Mouse (Mus musculus): ENCODE results near the gene Rasgrf2.

Rasgrf2 gene

DNA sequence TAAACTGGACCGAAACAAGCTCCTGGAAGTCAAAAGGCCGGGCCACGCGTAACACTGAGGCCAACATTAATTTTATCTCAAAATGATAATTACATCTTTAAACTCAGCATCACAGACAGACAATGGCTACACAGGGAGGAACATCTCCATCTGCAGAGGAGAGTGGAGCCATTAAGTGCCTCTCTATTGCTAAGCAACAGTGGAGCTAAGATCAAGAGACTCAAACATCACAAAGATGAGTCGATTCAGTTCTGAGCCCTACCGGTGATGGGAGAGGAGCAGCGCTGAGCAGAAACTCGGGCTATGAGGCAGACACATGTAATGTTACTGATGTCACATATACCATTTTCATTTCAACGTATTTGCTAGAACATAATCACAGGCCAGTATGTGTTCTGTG, 191.3 kb downstream of the Rasgrf2 start:
- DNase-seq = no peak

DNA sequence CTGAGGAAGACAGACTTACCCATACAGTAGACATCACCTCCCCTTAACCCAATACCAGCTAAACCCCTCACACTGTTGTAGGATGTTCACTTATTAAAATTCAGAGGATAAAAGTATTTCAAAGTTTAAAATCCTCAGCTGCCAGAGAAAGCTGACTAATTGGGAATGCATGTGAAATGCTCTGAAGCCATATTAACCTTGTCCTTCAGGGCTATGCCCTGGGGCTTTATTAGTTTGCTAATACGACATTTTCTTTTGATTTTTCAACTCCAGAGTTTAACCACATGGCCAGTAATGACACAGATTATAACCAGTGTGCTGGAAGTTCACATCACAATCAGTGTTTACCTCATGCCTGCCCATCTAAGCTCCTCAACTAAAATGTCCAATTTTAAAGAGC, 192.6 kb downstream of the Rasgrf2 start:
- no peak for DNase-seq

DNA sequence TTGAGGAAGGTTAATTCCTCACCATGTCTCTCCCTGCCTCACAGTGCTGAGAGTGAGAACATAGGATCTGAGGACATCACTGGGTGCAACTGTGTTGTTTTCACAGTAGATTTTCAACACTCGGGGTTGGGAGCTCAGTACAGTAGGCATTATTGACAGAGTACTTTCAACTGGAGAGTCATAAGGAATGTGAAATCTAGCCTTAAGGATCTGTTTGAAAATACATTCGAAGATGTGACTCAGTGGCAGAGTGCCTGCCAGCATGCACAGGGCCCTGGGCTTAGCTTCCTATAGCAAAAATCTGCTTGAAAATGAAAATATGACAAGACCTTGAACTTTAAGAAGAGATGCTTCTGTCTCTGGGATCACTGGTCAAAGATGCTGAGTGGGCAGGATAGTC, 194.2 kb downstream of the Rasgrf2 start:
- DNase-seq = no peak

DNA sequence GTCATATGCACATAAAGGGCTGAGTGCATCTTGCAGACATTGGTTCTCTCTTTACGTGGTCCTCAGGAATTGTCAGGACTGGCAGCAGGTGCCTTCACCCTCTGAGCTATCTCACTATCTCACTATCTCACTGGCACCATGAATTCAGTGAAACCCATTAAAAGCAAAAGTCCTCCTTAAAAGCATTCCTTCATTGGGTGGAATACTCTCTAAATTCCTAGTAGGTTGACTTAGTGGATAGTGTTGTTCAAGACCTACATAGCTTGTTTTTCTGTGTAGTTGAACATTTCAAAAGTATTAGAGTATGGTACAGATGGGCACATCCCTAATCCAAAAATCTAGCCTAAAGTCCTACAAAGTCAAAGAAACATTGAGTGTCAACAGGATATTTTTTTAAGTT, 199.3 kb downstream of the Rasgrf2 start:
- no peak for DNase-seq

DNA sequence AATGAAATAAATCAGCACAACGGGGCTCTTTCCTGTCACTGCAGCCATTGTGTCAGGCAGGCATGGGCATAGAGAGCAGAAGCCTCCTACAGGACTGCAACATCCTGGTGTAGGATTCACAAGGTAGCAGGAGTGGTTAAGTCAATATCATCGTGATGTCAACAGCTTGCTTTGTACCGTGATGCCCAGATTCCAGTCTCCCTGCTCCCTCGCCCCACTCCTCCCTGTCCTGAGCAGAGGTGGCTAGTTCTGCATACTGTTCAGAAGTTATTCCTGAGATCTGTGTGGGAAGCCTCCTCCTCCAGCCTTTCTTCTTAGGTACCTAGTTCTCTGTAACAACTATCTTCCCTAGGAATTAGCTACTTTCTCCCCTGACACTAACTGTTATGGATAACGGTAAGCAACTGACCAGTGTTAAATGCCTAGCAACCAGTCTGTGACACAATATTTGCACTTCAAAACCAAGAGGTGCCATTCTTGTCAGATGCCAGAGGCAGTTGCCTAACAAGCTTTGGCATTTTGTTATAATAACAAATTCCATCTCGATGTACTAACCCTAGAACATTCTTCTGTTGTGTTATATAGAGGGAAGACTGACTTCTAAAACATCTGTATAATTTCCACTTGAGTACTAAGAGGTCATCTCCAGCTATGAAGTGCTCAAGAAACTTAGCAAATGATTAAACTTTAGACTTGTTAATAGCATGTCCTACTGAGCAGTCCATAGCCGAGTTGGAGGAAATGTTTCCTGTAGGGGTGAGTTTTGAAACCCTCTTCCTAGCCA, 201.3 kb downstream of the Rasgrf2 start:
- no peak for DNase-seq

DNA sequence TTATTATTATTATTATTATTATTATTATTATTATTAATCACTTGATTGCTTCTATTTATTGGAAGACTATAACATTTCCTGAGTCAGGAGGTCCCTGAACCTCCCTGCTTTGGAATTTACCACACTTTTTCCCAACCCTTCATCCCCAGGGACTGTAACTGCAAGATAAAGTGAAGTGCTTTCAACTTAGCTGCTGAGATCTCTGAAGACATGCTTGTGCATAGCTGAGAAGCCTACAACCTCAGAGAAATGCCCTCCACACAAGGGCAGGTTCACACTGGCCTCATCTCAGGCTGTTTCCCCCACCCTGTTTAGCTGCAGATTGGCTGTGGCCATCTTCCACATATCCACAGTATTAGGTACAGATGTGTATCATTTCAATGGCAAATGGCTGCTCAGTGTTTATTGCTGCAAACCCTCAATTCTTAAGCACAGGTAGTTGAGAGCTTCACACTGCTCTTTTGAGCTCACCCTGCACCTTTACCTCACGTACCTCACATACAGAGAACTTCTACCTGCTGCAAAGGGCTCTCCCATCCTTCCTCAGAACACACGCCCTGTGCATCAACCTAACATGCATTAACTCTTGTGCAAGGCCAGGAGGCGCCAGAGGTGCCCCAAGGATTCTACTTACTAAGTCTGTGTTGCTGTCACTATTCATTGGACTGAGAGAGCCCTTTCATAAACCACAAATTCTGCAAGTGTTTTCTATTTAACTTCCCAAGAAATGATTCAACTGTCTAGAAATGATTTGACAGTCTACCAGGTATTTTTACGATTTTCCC, 202.7 kb downstream of the Rasgrf2 start:
- no peak for DNase-seq

DNA sequence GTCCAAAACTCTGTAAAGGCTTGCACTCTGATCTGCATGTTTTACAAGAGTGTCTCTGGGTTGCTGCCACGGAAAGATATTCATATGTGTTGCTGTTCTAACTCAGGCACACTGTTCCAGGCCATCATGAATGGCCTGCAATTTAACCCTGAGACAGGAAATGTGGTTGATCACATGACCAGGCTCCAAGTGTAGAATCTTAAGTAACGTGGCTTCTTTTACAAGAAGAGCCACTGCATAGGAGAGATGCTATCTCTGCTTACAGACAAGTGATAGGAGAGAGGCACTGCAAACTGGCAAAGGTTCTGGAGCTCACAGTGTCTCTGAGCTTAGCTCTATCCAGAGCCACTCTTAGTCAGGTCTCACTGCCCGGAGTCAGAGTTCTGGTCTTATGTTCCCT, 210.4 kb downstream of the Rasgrf2 start:
- DNase-seq = no peak

DNA sequence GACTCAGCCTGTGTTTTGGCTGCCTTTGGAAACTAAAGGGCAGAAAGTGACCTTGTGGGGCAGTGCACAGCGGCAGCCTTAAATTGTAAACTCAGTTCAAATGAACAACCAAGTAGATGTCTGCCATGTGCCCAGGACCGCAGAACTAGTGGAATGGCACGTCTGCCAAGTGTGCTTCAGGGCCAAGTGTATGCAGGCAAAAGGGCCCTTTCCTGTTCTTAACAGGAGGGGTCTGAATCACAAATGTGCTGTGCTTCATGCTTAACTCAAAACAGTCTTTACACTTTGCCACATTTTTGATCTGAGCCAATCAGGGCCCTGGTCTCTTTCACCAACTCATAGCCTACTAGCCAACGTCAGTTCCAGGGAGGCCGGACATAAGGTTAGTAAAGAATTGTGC, 212.7 kb downstream of the Rasgrf2 start:
- DNase-seq = no peak

DNA sequence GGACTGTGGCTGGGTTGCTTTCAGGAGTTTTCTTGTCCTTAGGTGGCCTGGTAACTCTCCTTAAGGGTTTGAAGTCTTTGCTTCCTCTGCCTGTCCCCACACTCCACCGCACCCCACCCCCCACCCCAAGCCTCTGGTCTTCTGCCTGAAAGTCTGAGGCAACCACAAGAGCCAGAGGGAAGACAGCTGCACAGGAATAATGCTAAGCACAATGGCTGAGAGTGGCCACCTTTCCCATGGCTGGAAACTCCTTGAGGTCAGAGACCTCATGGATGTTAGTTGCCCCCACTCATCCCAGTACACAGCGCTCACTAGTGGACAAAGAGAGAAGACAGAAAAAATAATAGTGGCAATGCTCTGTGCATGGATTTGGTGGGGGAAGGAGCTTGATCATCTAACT, 213.6 kb downstream of the Rasgrf2 start:
- DNase-seq = no peak

DNA sequence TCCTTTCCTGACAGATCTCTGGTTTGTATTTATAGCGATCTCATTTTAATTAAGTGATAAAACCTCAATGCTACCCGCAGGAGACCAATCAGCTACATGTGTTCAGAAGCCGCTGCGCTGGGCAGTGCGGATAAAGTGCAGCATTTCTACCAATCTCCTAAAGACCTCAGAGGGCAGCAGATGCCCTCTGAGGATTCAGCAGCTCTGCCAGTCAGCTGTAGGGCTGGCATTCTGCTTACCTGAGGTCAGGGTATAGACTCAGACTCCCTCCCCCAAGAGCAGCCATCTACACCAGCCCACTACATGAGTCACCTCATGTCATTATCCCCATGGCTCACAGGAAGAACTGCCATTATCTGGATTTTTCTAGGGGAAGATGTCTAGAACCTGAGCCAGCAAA, 215.1 kb downstream of the Rasgrf2 start:
- no peak for DNase-seq

DNA sequence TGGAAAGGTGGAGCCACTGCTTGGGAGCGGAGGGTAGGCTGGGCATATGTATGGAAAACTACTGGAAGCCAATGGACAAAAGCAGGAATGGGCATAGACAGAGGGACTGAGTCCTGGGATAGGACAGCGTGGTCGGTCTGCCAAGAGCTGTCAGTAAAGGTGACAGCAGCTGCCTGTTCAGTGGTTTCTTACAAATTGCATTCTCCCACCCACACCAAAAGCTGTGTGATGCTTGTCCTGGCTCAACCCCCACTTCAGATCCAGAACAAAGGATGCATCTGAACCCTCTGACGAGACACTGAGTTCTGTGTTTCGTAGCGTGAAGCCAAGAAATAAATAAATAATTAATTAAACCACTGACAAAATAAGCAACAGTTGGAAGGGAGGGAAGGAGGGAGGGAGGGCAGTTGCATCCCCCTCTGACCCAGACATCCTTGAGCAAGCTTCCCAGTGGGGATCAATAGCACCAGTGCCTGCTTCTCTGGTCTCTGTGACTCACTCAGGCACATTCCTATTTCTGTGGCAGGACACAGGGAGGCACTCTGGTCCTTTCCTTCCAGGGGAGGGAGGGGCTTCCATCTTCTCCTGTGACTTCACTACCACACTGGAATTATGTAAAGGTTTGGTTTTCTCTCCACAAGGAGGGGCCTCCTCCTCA, 215.7 kb downstream of the Rasgrf2 start:
- peak in 1 of 2 experiments; percentile 27 for DNase-seq

DNA sequence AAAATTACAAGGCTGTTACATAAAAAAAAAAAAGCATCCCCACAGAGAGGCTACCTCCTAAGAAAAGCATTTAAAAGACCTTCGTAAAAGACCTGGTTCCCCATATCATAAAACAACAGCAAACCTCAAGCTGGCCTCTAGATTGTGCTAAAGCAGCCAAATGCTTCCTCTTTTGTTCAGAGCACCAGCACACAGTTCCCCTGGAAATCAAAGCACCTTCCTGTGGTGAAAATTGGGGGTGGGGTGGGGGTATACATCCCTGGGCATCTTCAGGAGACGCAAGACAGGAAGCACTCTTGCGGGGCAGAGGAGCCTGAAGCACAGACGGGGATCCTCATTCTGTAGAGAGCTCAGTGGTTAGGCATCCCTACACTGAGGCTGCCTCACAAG, 216.3 kb downstream of the Rasgrf2 start:
- no peak for DNase-seq

DNA sequence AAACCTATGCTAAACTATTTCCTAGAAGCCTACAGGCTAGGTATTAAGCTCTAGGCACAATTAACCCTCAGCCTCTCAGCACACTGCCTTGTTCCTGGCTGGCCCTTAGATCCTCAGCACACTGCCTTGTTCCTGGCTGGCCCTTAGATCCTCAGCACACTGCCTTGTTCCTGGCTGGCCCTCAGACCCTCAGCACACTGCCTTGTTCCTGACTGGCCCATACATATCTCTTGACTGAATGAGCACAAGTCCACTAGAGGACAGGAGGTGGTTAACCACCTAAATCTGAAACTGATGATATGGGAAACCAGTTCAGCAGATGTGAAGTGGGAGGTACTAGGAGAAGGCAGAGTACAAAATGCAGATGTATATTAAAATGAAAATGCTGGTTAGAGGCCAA, 219.8 kb downstream of the Rasgrf2 start:
- peak in 1 of 2 experiments; percentile 7 for DNase-seq

DNA sequence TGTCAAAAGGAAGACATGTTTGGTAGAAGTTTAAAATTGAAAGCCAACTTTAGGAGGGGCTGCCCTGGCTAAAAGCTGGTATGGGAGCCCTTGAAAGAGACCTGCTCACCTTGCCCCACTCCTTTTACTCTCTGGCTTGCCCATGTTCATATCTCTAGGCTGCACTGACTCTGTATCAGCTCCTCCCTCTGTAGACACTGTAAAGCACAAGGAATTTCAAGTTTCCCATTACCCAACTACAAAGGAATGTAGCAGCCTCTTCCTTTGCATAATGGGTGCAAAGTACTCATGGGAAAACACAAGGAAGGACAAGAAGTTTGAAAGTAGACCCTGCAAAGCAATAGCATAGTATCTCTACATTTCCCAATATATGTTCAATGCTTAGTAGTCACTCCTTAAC, 220.2 kb downstream of the Rasgrf2 start:
- DNase-seq = no peak

DNA sequence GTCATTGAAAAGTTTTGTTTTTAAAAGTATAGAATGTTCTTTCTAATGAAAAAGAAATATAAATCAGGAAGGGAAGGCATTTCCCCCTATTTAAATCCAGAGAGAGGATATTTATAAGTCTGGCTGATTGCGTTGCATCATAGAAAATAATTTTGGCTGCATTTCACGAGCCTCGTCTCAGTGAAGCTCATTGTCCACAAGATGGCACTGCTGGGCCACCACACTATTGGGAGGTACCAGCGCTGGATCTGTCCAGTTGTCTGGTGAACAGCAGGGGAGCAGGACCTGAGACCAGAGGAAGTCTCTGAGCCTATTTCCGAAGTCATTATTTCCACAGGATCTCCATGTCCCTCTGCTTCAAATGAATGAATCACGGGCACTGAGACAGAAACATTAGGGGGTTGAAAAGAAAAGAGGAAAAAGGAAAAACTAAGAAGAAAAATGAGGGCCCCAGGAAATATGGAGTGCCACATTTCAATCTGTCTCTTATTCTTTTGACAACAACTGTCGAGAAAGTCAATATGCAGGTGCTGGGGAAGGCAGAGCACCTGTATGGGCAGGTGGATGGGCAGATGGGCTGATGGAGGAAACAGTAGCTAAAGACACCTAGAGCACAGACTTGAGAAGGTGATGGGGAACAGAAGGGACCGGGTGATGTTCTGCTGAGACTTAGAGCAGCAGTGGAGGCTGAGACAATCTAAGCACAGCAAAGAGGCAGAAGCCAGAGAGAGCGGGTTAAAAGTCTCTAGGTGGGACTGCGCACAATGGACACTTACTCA, 223.1 kb downstream of the Rasgrf2 start:
- DNase-seq = peak; percentile 86 to 88

DNA sequence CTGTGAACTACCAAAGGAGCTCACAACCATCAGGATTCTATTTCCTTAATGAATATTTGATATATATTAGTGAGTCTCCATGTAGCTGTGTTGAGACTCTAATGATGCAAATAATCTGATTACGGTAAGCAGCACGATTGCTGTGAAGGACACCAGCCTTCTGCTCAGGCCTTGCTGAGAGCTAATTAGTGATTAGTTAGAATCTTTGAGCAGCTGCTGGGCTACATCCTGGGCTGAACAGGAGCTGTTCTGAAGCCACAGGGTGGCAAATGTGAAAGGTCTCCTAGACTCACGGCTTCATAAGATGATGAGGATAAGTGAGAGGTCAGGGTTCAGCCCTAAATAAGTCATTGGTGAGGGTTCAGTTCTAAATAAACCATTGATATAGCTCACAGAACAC, 225.1 kb downstream of the Rasgrf2 start:
- DNase-seq = no peak

DNA sequence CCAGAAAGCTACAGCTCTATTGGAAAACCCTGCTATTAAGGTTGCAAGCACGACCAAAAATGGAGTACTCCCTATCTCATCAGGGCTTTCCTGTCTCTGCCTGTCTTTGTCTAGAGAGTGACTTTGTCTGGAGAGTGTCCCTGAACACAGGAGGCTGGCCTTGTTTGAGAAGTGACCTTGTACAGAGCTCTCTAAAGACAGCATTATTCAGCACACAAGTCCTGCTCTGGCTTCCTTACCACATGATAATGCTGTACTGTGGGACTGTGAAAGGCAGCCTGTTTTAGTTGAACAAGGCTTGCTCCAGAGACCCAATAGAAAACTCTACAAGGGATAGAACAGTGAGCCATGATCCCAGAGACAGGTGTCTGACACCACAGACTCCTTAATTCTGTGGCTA, 235.0 kb downstream of the Rasgrf2 start:
- DNase-seq = no peak

DNA sequence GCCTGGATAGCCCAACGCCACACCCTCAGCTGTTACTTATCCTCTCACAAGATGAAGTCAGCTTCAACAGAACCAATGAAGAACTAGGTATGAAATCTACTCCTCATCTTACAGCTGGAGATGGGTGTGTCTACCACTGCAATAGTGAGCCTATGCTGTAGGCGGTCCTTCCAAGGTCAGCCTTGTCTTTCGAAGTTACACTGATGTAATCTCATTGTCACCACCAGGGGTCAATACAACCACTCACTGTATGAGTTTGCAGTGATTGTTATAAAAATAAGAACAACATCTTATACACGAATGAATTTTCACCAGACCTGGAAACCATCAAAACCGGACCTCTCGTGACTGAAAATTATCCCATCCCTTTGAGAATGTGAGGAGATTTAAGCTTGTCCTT, 238.3 kb downstream of the Rasgrf2 start:
- DNase-seq = no peak

DNA sequence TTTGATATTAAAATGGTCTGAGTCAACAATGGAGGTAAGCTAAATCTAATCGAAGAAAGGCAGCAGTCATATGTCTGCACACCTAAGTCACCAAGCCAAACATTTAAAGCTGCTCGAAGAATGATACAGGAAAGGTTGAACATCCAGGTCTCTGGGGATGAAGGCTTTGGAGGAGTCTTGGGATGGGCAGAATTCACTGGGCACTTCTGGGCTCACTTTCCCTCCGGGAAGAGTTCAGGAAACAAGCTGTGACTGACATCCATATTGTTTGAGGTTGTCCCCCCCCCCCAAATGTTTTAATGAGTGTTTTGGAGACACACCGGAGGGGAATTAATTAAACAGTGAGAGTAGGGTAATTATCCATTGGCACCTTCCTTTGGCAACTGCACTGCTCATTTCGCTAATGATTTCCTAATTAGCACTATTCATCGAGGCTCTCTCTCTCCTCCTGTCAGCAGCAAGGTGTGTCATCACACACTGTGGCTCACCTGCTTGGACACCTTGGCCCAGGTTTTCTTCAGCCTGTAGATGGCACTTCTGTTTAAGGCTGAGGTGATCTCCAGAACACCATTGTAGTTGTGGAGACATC, 241.3 kb downstream of the Rasgrf2 start:
- no peak for DNase-seq

DNA sequence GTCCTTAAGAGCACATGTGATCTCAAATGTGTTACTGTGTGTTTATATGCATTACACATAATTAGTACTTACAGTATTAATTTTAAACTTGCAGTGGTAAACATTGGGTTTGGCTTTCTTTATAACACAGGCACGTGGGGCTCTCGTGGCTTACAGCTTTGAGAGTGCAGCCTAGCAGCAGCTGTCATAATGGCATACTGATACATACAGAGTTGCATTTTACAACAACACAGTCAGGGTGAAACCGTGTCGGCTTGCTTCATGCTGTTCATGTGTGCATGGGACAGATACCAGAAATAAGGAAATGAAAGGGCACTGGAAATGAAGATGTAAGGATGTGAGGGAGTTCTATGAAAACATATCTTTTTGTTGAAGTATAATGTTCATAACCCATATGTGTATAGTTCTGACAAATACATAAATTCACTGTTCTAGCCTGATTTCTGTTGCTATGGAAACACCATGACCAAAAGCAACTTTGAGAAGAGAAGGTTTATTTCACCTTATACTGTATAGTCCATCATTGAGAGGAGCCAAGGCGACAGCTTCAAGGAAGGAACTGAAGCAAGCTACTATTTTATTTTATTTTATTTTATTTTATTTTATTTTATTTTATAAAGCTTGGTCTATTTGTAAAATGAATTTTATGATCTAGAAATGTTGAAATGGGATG, 246.6 kb downstream of the Rasgrf2 start:
- no peak for DNase-seq

DNA sequence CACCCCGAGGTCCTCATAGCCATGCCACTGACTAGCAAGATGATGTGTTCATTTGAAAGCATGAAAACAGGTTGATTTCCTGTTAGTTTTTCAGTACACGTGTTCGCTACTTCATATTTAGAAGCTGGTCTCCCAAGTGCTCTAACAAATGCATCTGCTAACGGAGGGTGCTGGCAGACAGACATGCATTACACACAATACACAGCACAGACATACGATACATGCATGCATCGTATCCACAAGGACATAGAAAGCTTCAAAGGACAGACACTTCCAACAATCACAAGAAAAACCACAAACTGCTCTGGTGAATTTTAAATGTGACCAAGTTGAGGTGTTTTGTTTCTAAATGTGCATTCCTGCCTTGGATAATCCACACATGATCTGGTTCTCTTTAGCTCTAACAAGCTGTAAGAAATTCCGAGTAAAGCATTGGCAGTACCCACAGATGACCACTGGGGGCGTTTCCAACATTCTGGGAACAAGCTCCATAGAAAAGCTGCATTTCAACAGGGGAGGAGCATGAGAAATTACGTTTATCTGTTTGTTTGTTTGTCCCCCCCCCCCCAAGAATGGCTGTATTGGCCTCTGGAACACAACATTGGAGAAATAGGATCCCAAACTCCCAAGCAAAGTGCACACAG, 249.5 kb downstream of the Rasgrf2 start:
- DNase-seq = peak; percentile 67 to 72

DNA sequence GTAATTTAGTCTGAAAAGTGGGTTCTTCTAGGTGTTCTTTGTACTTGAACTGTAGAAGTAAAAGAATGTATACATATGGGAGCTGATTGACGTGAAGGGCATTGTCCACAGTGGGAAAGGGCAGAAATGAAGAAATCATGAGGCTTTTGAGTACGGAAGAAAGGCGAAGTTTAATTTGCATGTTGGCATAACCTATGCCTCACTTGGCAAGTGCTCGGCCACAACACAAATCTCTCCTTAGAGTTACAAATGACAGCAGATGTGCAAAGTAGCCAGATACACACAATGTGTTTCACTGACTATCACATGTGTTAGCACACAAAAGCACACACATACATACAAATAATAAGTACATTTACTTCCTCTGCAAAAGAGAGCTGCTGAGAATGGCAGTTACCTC, 251.2 kb downstream of the Rasgrf2 start:
- no peak for DNase-seq
